17 mouse cellular contexts compared by ENCODE assay signal in the genomic region with DNA sequence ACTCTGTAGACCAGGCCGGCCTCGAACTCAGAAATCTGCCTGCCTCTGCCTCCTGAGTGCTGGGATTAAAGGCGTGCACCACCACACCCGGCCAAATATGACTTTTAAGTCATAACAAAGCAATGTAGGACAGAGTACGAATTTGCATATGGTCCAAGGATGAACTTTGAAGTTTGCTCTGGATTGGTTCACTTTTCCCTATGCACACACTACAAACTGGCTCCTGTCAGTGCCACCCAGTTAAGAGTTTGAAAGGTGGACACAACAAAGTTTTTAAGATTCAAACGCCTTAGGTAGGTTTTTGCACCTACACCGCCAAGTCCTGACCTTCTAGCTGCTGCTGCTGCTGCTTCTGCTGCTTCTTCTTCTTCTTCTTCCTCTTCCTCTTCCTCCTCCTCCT. TPM values are rescaled to one million over a fixed set of nuclear protein-coding genes. Genes with fewer than 3 reads are reported as not detected.
A peak's percentile ranks its signal among the peaks of the same experiment; 100 is the strongest.
DNase-seq lines count a peak whose midpoint lies in the region; ATAC-seq and TF ChIP-seq lines count a peak whose summit lies in the region.
"Had no signal": no experiment of that assay in that cellular context is flagged by ENCODE, and none has a peak within 500 bp of the region (broad histone marks: within the 10 kb centered on the region; RNA-seq: fewer than 3 reads in every experiment).

No protein-coding gene starts in this region.

- H3K4me3 ChIP-seq in heart, embryonic 10.5 days, result no peak overlapping the region
- H3K4me3 ChIP-seq in liver, adult 2 months (ENCODE audit: insufficient read depth, low read depth, low read length), result no peak overlapping the region
- H3K4me3 ChIP-seq in liver, embryonic 11.5 days (ENCODE audit: low read depth, low read length), result no peak overlapping the region
- H3K4me3 ChIP-seq in midbrain, embryonic 11.5 days (ENCODE audit: low read depth, low read length), result no peak overlapping the region
- no peak overlapping the region for H3K4me3 ChIP-seq in midbrain, embryonic 14.5 days (replicated peaks; ENCODE audit: low read depth, low read length)

- no peak overlapping the region for H3K9ac ChIP-seq in liver, adult 2 months (ENCODE audit: low read depth, low read length)
- H3K9ac ChIP-seq in liver, embryonic 11.5 days (ENCODE audit: low read depth, low read length), result no peak overlapping the region
- H3K9ac ChIP-seq in midbrain, embryonic 11.5 days (ENCODE audit: low read length), result no peak overlapping the region
- H3K9ac ChIP-seq in midbrain, embryonic 14.5 days (replicated peaks; ENCODE audit: low read length), result no peak overlapping the region

- H3K9me3 ChIP-seq in heart, embryonic 10.5 days, result no peaks in the 10 kb centered on the region
- H3K9me3 ChIP-seq in liver, embryonic 11.5 days (ENCODE audit: control insufficient read depth, low read length), result no peaks in the 10 kb centered on the region
- H3K9me3 ChIP-seq in midbrain, embryonic 11.5 days (ENCODE audit: control insufficient read depth, low read length), result no peaks in the 10 kb centered on the region
- H3K9me3 ChIP-seq in midbrain, embryonic 14.5 days (ENCODE audit: control insufficient read depth, low read length), result no peaks in the 10 kb centered on the region
- H3K9me3 ChIP-seq: embryonic facial prominence, embryonic 12.5 days; heart, embryonic 15.5 days; hindbrain, embryonic 13.5 days had no signal

- WGBS in heart, embryonic 10.5 days, result 82% methylated on average over 7 of the region's 7 CpGs
- WGBS in liver, adult 2 months, result 46% methylated on average over 7 of the region's 7 CpGs
- 87% methylated on average over 7 of the region's 7 CpGs for WGBS in liver, embryonic 11.5 days
- 89% methylated on average over 7 of the region's 7 CpGs for WGBS in midbrain, embryonic 11.5 days
- 86% methylated on average over 7 of the region's 7 CpGs for WGBS in midbrain, embryonic 14.5 days

- no peak for ATAC-seq in liver, embryonic 11.5 days (replicated peaks; ENCODE audit: low FRiP score)
- ATAC-seq in midbrain, embryonic 11.5 days (ENCODE audit: low FRiP score), result no peak
- ATAC-seq in midbrain, embryonic 14.5 days (ENCODE audit: low FRiP score, low TSS enrichment), result no peak
- no peak for ATAC-seq in granulocyte monocyte progenitor cell, adult 5-6 weeks (replicated peaks; ENCODE audit: poor library complexity, severe bottlenecking)
- ATAC-seq: forebrain, embryonic 14.5 days had no signal

- no peak overlapping the region for H3K4me2 ChIP-seq in liver, embryonic 11.5 days
- H3K4me2 ChIP-seq in midbrain, embryonic 11.5 days, result no peak overlapping the region
- no peak overlapping the region for H3K4me2 ChIP-seq in midbrain, embryonic 14.5 days (ENCODE audit: low read length)

- no peaks in the 10 kb centered on the region for H3K36me3 ChIP-seq in heart, embryonic 10.5 days
- H3K36me3 ChIP-seq in liver, adult 2 months (ENCODE audit: control insufficient read depth, insufficient read depth, low read length), result no peaks in the 10 kb centered on the region
- no peaks in the 10 kb centered on the region for H3K36me3 ChIP-seq in liver, embryonic 11.5 days (ENCODE audit: control insufficient read depth, insufficient read depth, low read length)
- no peaks in the 10 kb centered on the region for H3K36me3 ChIP-seq in midbrain, embryonic 11.5 days (ENCODE audit: control insufficient read depth, insufficient read depth, low read length)
- no peaks in the 10 kb centered on the region for H3K36me3 ChIP-seq in midbrain, embryonic 14.5 days (ENCODE audit: control insufficient read depth, insufficient read depth, low read length)
- H3K36me3 ChIP-seq: embryonic facial prominence, embryonic 12.5 days; heart, embryonic 15.5 days; hindbrain, embryonic 13.5 days had no signal

- no peaks in the 10 kb centered on the region for H3K27me3 ChIP-seq in heart, embryonic 10.5 days (ENCODE audit: insufficient read depth, poor library complexity, severe bottlenecking)
- no peaks in the 10 kb centered on the region for H3K27me3 ChIP-seq in liver, adult 2 months (ENCODE audit: control insufficient read depth, insufficient read depth, low read length)
- H3K27me3 ChIP-seq in liver, embryonic 11.5 days (replicated peaks; ENCODE audit: control insufficient read depth, insufficient read depth, low read length), result peaks cover 46% of the 10 kb centered on the region
- H3K27me3 ChIP-seq in midbrain, embryonic 11.5 days (ENCODE audit: control insufficient read depth, insufficient read depth, low read length), result peaks cover 20% of the 10 kb centered on the region
- H3K27me3 ChIP-seq in midbrain, embryonic 14.5 days (ENCODE audit: control insufficient read depth, insufficient read depth, low read length), result peaks cover 27% of the 10 kb centered on the region
- H3K27me3 ChIP-seq: embryonic facial prominence, embryonic 12.5 days had no signal

- H3K27ac ChIP-seq in heart, embryonic 10.5 days, result no peak overlapping the region
- H3K27ac ChIP-seq in liver, adult 2 months (replicated peaks; ENCODE audit: insufficient read depth, low read depth, low read length), result peak overlapping the region; percentile 99
- no peak overlapping the region for H3K27ac ChIP-seq in liver, embryonic 11.5 days (ENCODE audit: low read depth, low read length)
- no peak overlapping the region for H3K27ac ChIP-seq in midbrain, embryonic 11.5 days (ENCODE audit: low read depth, low read length)
- no peak overlapping the region for H3K27ac ChIP-seq in midbrain, embryonic 14.5 days (replicated peaks; ENCODE audit: low read depth, low read length)
- H3K27ac ChIP-seq: hindbrain, embryonic 13.5 days had no signal

- peaks cover 2% of the 10 kb centered on the region; the same call in 1 of the 2 replicates for H3K79me2 ChIP-seq in liver, adult 2 months (ENCODE audit: control insufficient read depth, insufficient read depth, low read length)

- no peak for TF ChIP-seq POLR2A in liver, adult 2 months (IDR thresholded peaks at IDR 0.05; ENCODE audit: extremely low read depth, insufficient read depth, low read length)

- TF ChIP-seq CTCF in liver, adult 2 months (IDR thresholded peaks at IDR 0.05; ENCODE audit: low read depth, low read length), result no peak

- peak; percentile 57 for DNase-seq in heart, adult 11 months
- no peak for DNase-seq in heart, embryonic 10.5 days (ENCODE audit: low spot score)
- DNase-seq in liver, adult 2 months (ENCODE audit: extremely low read depth, low read depth, low spot score), result peak; percentile 94
- no peak for DNase-seq in liver, embryonic 11.5 days (ENCODE audit: low spot score)
- peak; percentile 79 for DNase-seq in midbrain, embryonic 11.5 days (ENCODE audit: low spot score, missing footprints)
- DNase-seq in midbrain, embryonic 14.5 days, result no peak
- DNase-seq: adrenal gland, postnatal 10 days; embryo, embryonic 11 days; gastrocnemius, adult 2 months; gastrocnemius, postnatal 25 days; heart, adult 18-20 months; heart, postnatal 14 days had no signal

- H3K4me1 ChIP-seq in heart, embryonic 10.5 days, result peaks cover 24% of the 10 kb centered on the region
- peaks cover 8% of the 10 kb centered on the region for H3K4me1 ChIP-seq in liver, adult 2 months (ENCODE audit: control insufficient read depth, insufficient read depth, low read length)
- peaks cover 9% of the 10 kb centered on the region for H3K4me1 ChIP-seq in liver, embryonic 11.5 days (replicated peaks; ENCODE audit: control insufficient read depth, insufficient read depth, low read length)
- H3K4me1 ChIP-seq in midbrain, embryonic 11.5 days (ENCODE audit: control insufficient read depth, insufficient read depth, low read length), result peaks cover 17% of the 10 kb centered on the region
- H3K4me1 ChIP-seq in midbrain, embryonic 14.5 days (ENCODE audit: control insufficient read depth, insufficient read depth, low read length), result peaks cover 10% of the 10 kb centered on the region

RNA-seq across cellular contexts. Expression of a gene that starts 1.0 kb away (rescaled TPM):
- 35.0 and 37.3 TPM in 2 replicates for polyA plus RNA-seq in heart, embryonic 10.5 days (2016; fragmentation: Nextera tagmentation; extraction: Ambion mirVana)
- 36.1 and 46.2 TPM in 2 replicates for total RNA-seq in liver, adult 2 months (2014; rRNA removed)
- 54.6 and 65.1 TPM in 2 replicates for polyA plus RNA-seq in liver, adult 2 months (2012; rRNA removed)
- polyA plus RNA-seq in liver, embryonic 11.5 days (2014; fragmentation: Nextera tagmentation; extraction: Ambion mirVana), result 24.8 and 25.0 TPM in 2 replicates
- polyA plus RNA-seq in midbrain, embryonic 11.5 days (2014; fragmentation: Nextera tagmentation; extraction: Ambion mirVana), result 22.0 and 23.2 TPM in 2 replicates
- 19.2 and 19.3 TPM in 2 replicates for polyA plus RNA-seq in midbrain, embryonic 14.5 days (2014; fragmentation: Nextera tagmentation; extraction: Ambion mirVana)
- total RNA-seq in granulocyte monocyte progenitor cell, adult 5-6 weeks (2014; fragmentation: Nextera tagmentation), result 8.1 and 19.6 TPM in 2 replicates
- 9.2 and 13.4 TPM in 2 replicates for total RNA-seq in granulocyte monocyte progenitor cell, adult 5-6 weeks (2017)

RNA-seq across cellular contexts. Expression of a gene that starts 34.7 kb away (rescaled TPM):
- 0.36 and 1.7 TPM in 2 replicates for polyA plus RNA-seq in heart, embryonic 10.5 days (2016; fragmentation: Nextera tagmentation; extraction: Ambion mirVana)
- not detected in 2 replicates for total RNA-seq in liver, adult 2 months (2014; rRNA removed)
- 0.32 and 0.65 TPM in 2 replicates for polyA plus RNA-seq in liver, adult 2 months (2012; rRNA removed)
- 10.1 and 10.4 TPM in 2 replicates for polyA plus RNA-seq in liver, embryonic 11.5 days (2014; fragmentation: Nextera tagmentation; extraction: Ambion mirVana)
- 0.10 TPM in 2 replicates for polyA plus RNA-seq in midbrain, embryonic 11.5 days (2014; fragmentation: Nextera tagmentation; extraction: Ambion mirVana)
- polyA plus RNA-seq in midbrain, embryonic 14.5 days (2014; fragmentation: Nextera tagmentation; extraction: Ambion mirVana), result not detected in 2 replicates
- total RNA-seq in granulocyte monocyte progenitor cell, adult 5-6 weeks (2014; fragmentation: Nextera tagmentation), result 41.1 and 69.5 TPM in 2 replicates
- total RNA-seq in granulocyte monocyte progenitor cell, adult 5-6 weeks (2017), result 53.2 and 60.5 TPM in 2 replicates
- total RNA-seq: gastrocnemius, adult 2 months; gastrocnemius, postnatal 25 days; heart, adult 18-20 months had no signal
- polyA plus RNA-seq: forebrain, embryonic 14.5 days; hindbrain, embryonic 13.5 days had no signal

Comparison
In these comparisons a context has a peak if more than half of its experiments do, and no peak if none do; other contexts are left out.
1. DNase-seq: peak in heart, adult 11 months (single experiment), liver, adult 2 months (single experiment) and midbrain, embryonic 11.5 days (single experiment); none in heart, embryonic 10.5 days (single experiment), liver, embryonic 11.5 days (single experiment) and midbrain, embryonic 14.5 days (single experiment).